Mouse (Mus musculus) small intestine, adult 2 months (tissue): ENCODE measurements at regions not wholly inside any gene's neighbourhood (a gene's known extent, or its start where the extent isn't known, plus 50 kb on each side); places are given as distances from the start of the nearest gene placed in this dataset.

Experiments used
- CTCF ChIP-seq: fragments of 200-500 bp; IDR thresholded peaks from 2 replicates; pipeline ENCODE4 v1.5.1; 2012; ENCODE audit warnings: low read depth, mild to moderate bottlenecking, control low read depth, inconsistent platforms, low read length, moderate library complexity, mixed read lengths; ENCODE audit not compliant: insufficient replicate concordance, insufficient read length; ENCODE audit errors: extremely low read depth
- POLR2A ChIP-seq: fragments of 200-500 bp; IDR thresholded peaks from 2 replicates; pipeline ENCODE4 v1.6.1; 2012; ENCODE audit warnings: low read depth, mild to moderate bottlenecking, control low read depth, inconsistent platforms, low read length, moderate library complexity

GRCm38 (mm10) chr16:78067532-78068118 is 233.7 kb upstream of the Cxadr start:
- no peak for TF ChIP-seq CTCF
- no peak for TF ChIP-seq POLR2A
